Mouse (Mus musculus): Measurements from ENCODE around the gene Srxn1.

DNA sequence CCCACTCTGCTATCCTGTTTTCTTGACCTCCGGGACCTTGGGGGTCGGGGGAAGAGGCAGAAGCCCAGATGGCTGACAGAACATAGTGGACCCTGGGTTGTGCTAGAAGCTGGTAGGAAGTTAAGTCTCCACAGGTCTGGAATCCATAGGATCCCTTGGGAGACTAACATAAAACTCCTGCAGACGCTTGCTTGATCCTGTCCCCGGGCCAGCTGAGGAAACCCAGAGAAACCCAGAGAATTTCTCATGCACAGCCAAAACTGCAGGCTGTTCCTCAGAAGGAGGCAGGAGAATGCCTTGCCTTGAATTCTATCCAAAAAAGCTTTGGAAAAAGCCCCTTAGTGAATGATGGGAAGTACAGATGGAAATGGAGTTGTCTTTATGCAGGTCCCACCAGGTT, 21.9 kb upstream of the Srxn1 start:
- TF ChIP-seq CTCF (IDR thresholded peaks at IDR 0.05) (no peak), POLR2A (IDR thresholded peaks at IDR 0.05; ENCODE audit: insufficient read depth, low read depth, low read length) (no peak)

All from heart, adult 2 months (tissue).